20 mouse cellular contexts compared by ENCODE assay signal in the genomic region with DNA sequence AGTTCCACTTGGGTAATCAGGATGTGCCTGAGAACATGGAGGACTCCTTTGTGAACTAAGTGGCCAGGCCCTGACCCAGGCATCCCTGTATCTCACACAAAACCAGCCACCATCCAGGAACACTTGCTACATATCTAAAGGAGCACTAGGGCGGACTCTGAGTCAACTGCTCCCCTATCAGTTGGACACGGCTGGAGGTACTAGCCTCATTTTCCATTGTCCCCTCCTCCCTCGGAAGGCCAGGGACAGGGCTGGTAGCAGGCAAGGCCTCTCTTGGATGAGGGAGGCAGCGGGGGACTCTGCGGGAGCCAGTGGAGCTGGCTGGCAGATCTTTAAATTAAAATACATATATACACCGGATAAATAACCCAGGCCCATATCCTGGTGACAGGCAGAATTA. TPM values are rescaled to one million over a fixed set of nuclear protein-coding genes. Genes with fewer than 3 reads are reported as not detected.
DNase-seq lines count a peak whose midpoint lies in the region; ATAC-seq lines count a peak whose summit lies in the region.
"Had no signal": no experiment of that assay in that cellular context is flagged by ENCODE, and none has a peak within 500 bp of the region (broad histone marks: within the 10 kb centered on the region; RNA-seq: fewer than 3 reads in every experiment).

No protein-coding gene starts in this region.

- 64% methylated on average over 6 of the region's 6 CpGs for WGBS in hindbrain, embryonic 10.5 days
- WGBS in hindbrain, embryonic 14.5 days, result 55% methylated on average over 6 of the region's 6 CpGs
- 34% methylated on average over 6 of the region's 6 CpGs for WGBS in midbrain, embryonic 11.5 days
- 32% methylated on average over 6 of the region's 6 CpGs for WGBS in midbrain, embryonic 16.5 days
- WGBS in liver, embryonic 13.5 days (ENCODE audit: insufficient replicate concordance), result 65% methylated on average over 6 of the region's 6 CpGs
- 33% methylated on average over 6 of the region's 6 CpGs for WGBS in midbrain, embryonic 13.5 days
- WGBS in kidney, embryonic 14.5 days, result 87% methylated on average over 6 of the region's 6 CpGs

- ATAC-seq in hindbrain, embryonic 14.5 days (ENCODE audit: low FRiP score), result no peak
- ATAC-seq in midbrain, embryonic 11.5 days (ENCODE audit: low FRiP score), result no peak
- ATAC-seq in midbrain, embryonic 16.5 days, result no peak
- peak; percentile 68 for ATAC-seq in liver, embryonic 13.5 days (ENCODE audit: low read depth)
- ATAC-seq in midbrain, embryonic 13.5 days, result no peak
- no peak for ATAC-seq in kidney, embryonic 14.5 days (ENCODE audit: low FRiP score, low TSS enrichment)
- ATAC-seq: intestine, embryonic 16.5 days had no signal

- H3K4me3 ChIP-seq in hindbrain, embryonic 10.5 days, result peak overlapping the region; percentile 18; the same call in 1 of the 2 replicates
- H3K4me3 ChIP-seq in hindbrain, embryonic 14.5 days (replicated peaks; ENCODE audit: low read length), result no peak overlapping the region
- no peak overlapping the region for H3K4me3 ChIP-seq in midbrain, embryonic 11.5 days (ENCODE audit: low read depth, low read length)
- H3K4me3 ChIP-seq in midbrain, embryonic 16.5 days (ENCODE audit: low read depth, low read length), result no peak overlapping the region
- no peak overlapping the region for H3K4me3 ChIP-seq in liver, embryonic 13.5 days (replicated peaks)
- H3K4me3 ChIP-seq in midbrain, embryonic 13.5 days (replicated peaks), result no peak overlapping the region
- H3K4me3 ChIP-seq in kidney, embryonic 14.5 days (ENCODE audit: low read length), result no peak overlapping the region
- H3K4me3 ChIP-seq: embryonic facial prominence, embryonic 13.5 days; kidney, embryonic 15.5 days; left cerebral cortex, adult 2 months; megakaryocyte, embryonic 14.5 days; myocyte had no signal

- no peak overlapping the region for H3K9ac ChIP-seq in hindbrain, embryonic 14.5 days
- peak overlapping the region; percentile 59 for H3K9ac ChIP-seq in midbrain, embryonic 11.5 days (ENCODE audit: low read length)
- no peak overlapping the region for H3K9ac ChIP-seq in midbrain, embryonic 16.5 days (ENCODE audit: low read depth, low read length)
- no peak overlapping the region; the same call in 1 of the 2 replicates for H3K9ac ChIP-seq in liver, embryonic 13.5 days
- peak overlapping the region; percentile 42; the same call in 1 of the 2 replicates for H3K9ac ChIP-seq in midbrain, embryonic 13.5 days (replicated peaks)
- no peak overlapping the region for H3K9ac ChIP-seq in kidney, embryonic 14.5 days (ENCODE audit: low read depth, low read length)
- H3K9ac ChIP-seq: embryonic facial prominence, embryonic 13.5 days; kidney, embryonic 15.5 days had no signal

- peaks cover 71% of the 10 kb centered on the region for H3K4me1 ChIP-seq in hindbrain, embryonic 10.5 days (replicated peaks)
- H3K4me1 ChIP-seq in hindbrain, embryonic 14.5 days (replicated peaks; ENCODE audit: control insufficient read depth, insufficient read depth, low read length), result peaks cover 17% of the 10 kb centered on the region
- H3K4me1 ChIP-seq in midbrain, embryonic 11.5 days (ENCODE audit: control insufficient read depth, insufficient read depth, low read length), result peaks cover 65% of the 10 kb centered on the region
- H3K4me1 ChIP-seq in midbrain, embryonic 16.5 days (ENCODE audit: control insufficient read depth, insufficient read depth, low read length), result peaks cover 13% of the 10 kb centered on the region
- peaks cover 29% of the 10 kb centered on the region for H3K4me1 ChIP-seq in liver, embryonic 13.5 days (replicated peaks)
- peaks cover 72% of the 10 kb centered on the region for H3K4me1 ChIP-seq in midbrain, embryonic 13.5 days (replicated peaks)
- H3K4me1 ChIP-seq in kidney, embryonic 14.5 days (ENCODE audit: control insufficient read depth, insufficient read depth, low read length), result peaks cover 16% of the 10 kb centered on the region

- no peaks in the 10 kb centered on the region for H3K9me3 ChIP-seq in hindbrain, embryonic 10.5 days
- no peaks in the 10 kb centered on the region for H3K9me3 ChIP-seq in hindbrain, embryonic 14.5 days (ENCODE audit: control insufficient read depth, low read length)
- no peaks in the 10 kb centered on the region for H3K9me3 ChIP-seq in midbrain, embryonic 11.5 days (ENCODE audit: control insufficient read depth, low read length)
- H3K9me3 ChIP-seq in midbrain, embryonic 16.5 days (replicated peaks; ENCODE audit: control insufficient read depth, low read length, poor library complexity, severe bottlenecking), result no peaks in the 10 kb centered on the region
- no peaks in the 10 kb centered on the region for H3K9me3 ChIP-seq in liver, embryonic 13.5 days (replicated peaks)
- H3K9me3 ChIP-seq in midbrain, embryonic 13.5 days, result no peaks in the 10 kb centered on the region
- no peaks in the 10 kb centered on the region for H3K9me3 ChIP-seq in kidney, embryonic 14.5 days (ENCODE audit: control insufficient read depth, low read length)
- H3K9me3 ChIP-seq: embryonic facial prominence, embryonic 13.5 days; kidney, embryonic 15.5 days; megakaryocyte, embryonic 14.5 days had no signal

- peak overlapping the region; percentile 79 for H3K27ac ChIP-seq in hindbrain, embryonic 10.5 days
- H3K27ac ChIP-seq in hindbrain, embryonic 14.5 days, result no peak overlapping the region
- peak overlapping the region; percentile 93 for H3K27ac ChIP-seq in midbrain, embryonic 11.5 days (ENCODE audit: low read depth, low read length)
- no peak overlapping the region for H3K27ac ChIP-seq in midbrain, embryonic 16.5 days (ENCODE audit: low read length)
- H3K27ac ChIP-seq in liver, embryonic 13.5 days, result no peak overlapping the region
- H3K27ac ChIP-seq in midbrain, embryonic 13.5 days, result peak overlapping the region; percentile 86
- no peak overlapping the region for H3K27ac ChIP-seq in kidney, embryonic 14.5 days (ENCODE audit: low read depth, low read length)
- H3K27ac ChIP-seq: embryonic facial prominence, embryonic 13.5 days; kidney, embryonic 15.5 days; left cerebral cortex, adult 2 months had no signal

- H3K27me3 ChIP-seq in hindbrain, embryonic 10.5 days (ENCODE audit: insufficient read depth, poor library complexity, severe bottlenecking), result peaks cover 49% of the 10 kb centered on the region
- H3K27me3 ChIP-seq in hindbrain, embryonic 14.5 days (ENCODE audit: control insufficient read depth, insufficient read depth, low read length), result no peaks in the 10 kb centered on the region
- peaks cover 4% of the 10 kb centered on the region for H3K27me3 ChIP-seq in midbrain, embryonic 11.5 days (ENCODE audit: control insufficient read depth, insufficient read depth, low read length)
- H3K27me3 ChIP-seq in midbrain, embryonic 16.5 days (ENCODE audit: control insufficient read depth, insufficient read depth, low read depth, low read length), result no peaks in the 10 kb centered on the region
- peaks cover 56% of the 10 kb centered on the region for H3K27me3 ChIP-seq in liver, embryonic 13.5 days
- H3K27me3 ChIP-seq in midbrain, embryonic 13.5 days, result peaks cover 2% of the 10 kb centered on the region; the same call in 1 of the 2 replicates
- H3K27me3 ChIP-seq in kidney, embryonic 14.5 days (ENCODE audit: control insufficient read depth, insufficient read depth, low read length), result peaks cover 27% of the 10 kb centered on the region

- DNase-seq in hindbrain, embryonic 10.5 days (ENCODE audit: low spot score), result no peak
- no peak for DNase-seq in hindbrain, embryonic 14.5 days (ENCODE audit: low spot score)
- DNase-seq in midbrain, embryonic 11.5 days (ENCODE audit: low spot score, missing footprints), result peak; percentile 82
- no peak for DNase-seq in liver, embryonic 13.5 days
- DNase-seq: adrenal gland, adult 2 months; cerebellum, adult 2 months; gastrocnemius, postnatal 14 days; kidney, postnatal 4 days; layer of hippocampus, adult 9-11 months; left cerebral cortex, postnatal 4 days; lung, postnatal 14 days had no signal

- peaks cover 4% of the 10 kb centered on the region for H3K36me3 ChIP-seq in hindbrain, embryonic 10.5 days
- peaks cover 6% of the 10 kb centered on the region for H3K36me3 ChIP-seq in hindbrain, embryonic 14.5 days (replicated peaks; ENCODE audit: control insufficient read depth, insufficient read depth)
- no peaks in the 10 kb centered on the region for H3K36me3 ChIP-seq in midbrain, embryonic 11.5 days (ENCODE audit: control insufficient read depth, insufficient read depth, low read length)
- no peaks in the 10 kb centered on the region for H3K36me3 ChIP-seq in midbrain, embryonic 16.5 days (ENCODE audit: control insufficient read depth, insufficient read depth, low read length)
- H3K36me3 ChIP-seq in liver, embryonic 13.5 days, result no peaks in the 10 kb centered on the region
- H3K36me3 ChIP-seq in midbrain, embryonic 13.5 days, result peaks cover 3% of the 10 kb centered on the region
- peaks cover 3% of the 10 kb centered on the region; the same call in 1 of the 2 replicates for H3K36me3 ChIP-seq in kidney, embryonic 14.5 days (ENCODE audit: control insufficient read depth, insufficient read depth, low read length)

- H3K4me2 ChIP-seq in hindbrain, embryonic 14.5 days (replicated peaks), result no peak overlapping the region
- no peak overlapping the region; the same call in 1 of the 2 replicates for H3K4me2 ChIP-seq in midbrain, embryonic 11.5 days
- H3K4me2 ChIP-seq in midbrain, embryonic 16.5 days (ENCODE audit: low read length), result no peak overlapping the region
- no peak overlapping the region for H3K4me2 ChIP-seq in liver, embryonic 13.5 days
- H3K4me2 ChIP-seq in midbrain, embryonic 13.5 days (replicated peaks), result no peak overlapping the region
- H3K4me2 ChIP-seq in kidney, embryonic 14.5 days (replicated peaks; ENCODE audit: low read depth, low read length), result no peak overlapping the region
- H3K4me2 ChIP-seq: embryonic facial prominence, embryonic 13.5 days; kidney, embryonic 15.5 days had no signal

RNA-seq across cellular contexts. Expression of gene Efna2, which starts 14.7 kb away (rescaled TPM):
- 41.3 and 43.7 TPM in 2 replicates for polyA plus RNA-seq in hindbrain, embryonic 10.5 days (2016; fragmentation: Nextera tagmentation; extraction: Ambion mirVana)
- polyA plus RNA-seq in hindbrain, embryonic 14.5 days (2014; fragmentation: Nextera tagmentation; extraction: Ambion mirVana), result 25.9 and 26.2 TPM in 2 replicates
- polyA plus RNA-seq in midbrain, embryonic 11.5 days (2014; fragmentation: Nextera tagmentation; extraction: Ambion mirVana), result 78.1 and 91.7 TPM in 2 replicates
- 37.3 and 43.3 TPM in 2 replicates for polyA plus RNA-seq in midbrain, embryonic 16.5 days (2015; fragmentation: Nextera tagmentation; extraction: Ambion mirVana)
- 0.98 and 1.1 TPM in 2 replicates for polyA plus RNA-seq in liver, embryonic 13.5 days (2015; fragmentation: Nextera tagmentation; extraction: Ambion mirVana)
- polyA plus RNA-seq in midbrain, embryonic 13.5 days (2015; fragmentation: Nextera tagmentation; extraction: Ambion mirVana), result 34.5 and 41.3 TPM in 2 replicates
- polyA plus RNA-seq in kidney, embryonic 14.5 days (2014; fragmentation: Nextera tagmentation; extraction: Ambion mirVana), result 15.4 and 17.3 TPM in 2 replicates

RNA-seq across cellular contexts. Expression of gene 1600002K03Rik, which starts 21.2 kb away (rescaled TPM):
- 12.9 and 14.4 TPM in 2 replicates for polyA plus RNA-seq in hindbrain, embryonic 10.5 days (2016; fragmentation: Nextera tagmentation; extraction: Ambion mirVana)
- 7.0 and 7.7 TPM in 2 replicates for polyA plus RNA-seq in hindbrain, embryonic 14.5 days (2014; fragmentation: Nextera tagmentation; extraction: Ambion mirVana)
- polyA plus RNA-seq in midbrain, embryonic 11.5 days (2014; fragmentation: Nextera tagmentation; extraction: Ambion mirVana), result 8.0 and 8.7 TPM in 2 replicates
- polyA plus RNA-seq in midbrain, embryonic 16.5 days (2015; fragmentation: Nextera tagmentation; extraction: Ambion mirVana), result 11.0 and 11.4 TPM in 2 replicates
- polyA plus RNA-seq in liver, embryonic 13.5 days (2015; fragmentation: Nextera tagmentation; extraction: Ambion mirVana), result 14.8 and 15.1 TPM in 2 replicates
- 11.9 and 14.5 TPM in 2 replicates for polyA plus RNA-seq in midbrain, embryonic 13.5 days (2015; fragmentation: Nextera tagmentation; extraction: Ambion mirVana)
- polyA plus RNA-seq in kidney, embryonic 14.5 days (2014; fragmentation: Nextera tagmentation; extraction: Ambion mirVana), result 10.3 and 12.1 TPM in 2 replicates

RNA-seq across cellular contexts. Expression of gene Cirbp, which starts 28.2 kb away (rescaled TPM):
- polyA plus RNA-seq in hindbrain, embryonic 10.5 days (2016; fragmentation: Nextera tagmentation; extraction: Ambion mirVana), result 95.3 and 153 TPM in 2 replicates
- 203 and 252 TPM in 2 replicates for polyA plus RNA-seq in hindbrain, embryonic 14.5 days (2014; fragmentation: Nextera tagmentation; extraction: Ambion mirVana)
- polyA plus RNA-seq in midbrain, embryonic 11.5 days (2014; fragmentation: Nextera tagmentation; extraction: Ambion mirVana), result 81.5 and 87.1 TPM in 2 replicates
- polyA plus RNA-seq in midbrain, embryonic 16.5 days (2015; fragmentation: Nextera tagmentation; extraction: Ambion mirVana), result 380 and 398 TPM in 2 replicates
- 19.5 and 21.9 TPM in 2 replicates for polyA plus RNA-seq in liver, embryonic 13.5 days (2015; fragmentation: Nextera tagmentation; extraction: Ambion mirVana)
- polyA plus RNA-seq in midbrain, embryonic 13.5 days (2015; fragmentation: Nextera tagmentation; extraction: Ambion mirVana), result 354 and 412 TPM in 2 replicates
- 80.0 and 104 TPM in 2 replicates for polyA plus RNA-seq in kidney, embryonic 14.5 days (2014; fragmentation: Nextera tagmentation; extraction: Ambion mirVana)

RNA-seq across cellular contexts. Expression of gene Mum1, which starts 32.3 kb away (rescaled TPM):
- 63.6 and 102 TPM in 2 replicates for polyA plus RNA-seq in hindbrain, embryonic 10.5 days (2016; fragmentation: Nextera tagmentation; extraction: Ambion mirVana)
- polyA plus RNA-seq in hindbrain, embryonic 14.5 days (2014; fragmentation: Nextera tagmentation; extraction: Ambion mirVana), result 29.0 and 32.9 TPM in 2 replicates
- 134 and 142 TPM in 2 replicates for polyA plus RNA-seq in midbrain, embryonic 11.5 days (2014; fragmentation: Nextera tagmentation; extraction: Ambion mirVana)
- 47.8 and 51.1 TPM in 2 replicates for polyA plus RNA-seq in midbrain, embryonic 16.5 days (2015; fragmentation: Nextera tagmentation; extraction: Ambion mirVana)
- polyA plus RNA-seq in liver, embryonic 13.5 days (2015; fragmentation: Nextera tagmentation; extraction: Ambion mirVana), result 26.1 and 26.5 TPM in 2 replicates
- 91.4 and 98.4 TPM in 2 replicates for polyA plus RNA-seq in midbrain, embryonic 13.5 days (2015; fragmentation: Nextera tagmentation; extraction: Ambion mirVana)
- polyA plus RNA-seq in kidney, embryonic 14.5 days (2014; fragmentation: Nextera tagmentation; extraction: Ambion mirVana), result 64.4 and 65.1 TPM in 2 replicates

RNA-seq across cellular contexts. Expression of gene Midn, which starts 45.9 kb away (rescaled TPM):
- 22.3 and 24.6 TPM in 2 replicates for polyA plus RNA-seq in hindbrain, embryonic 10.5 days (2016; fragmentation: Nextera tagmentation; extraction: Ambion mirVana)
- 44.1 and 54.4 TPM in 2 replicates for polyA plus RNA-seq in hindbrain, embryonic 14.5 days (2014; fragmentation: Nextera tagmentation; extraction: Ambion mirVana)
- polyA plus RNA-seq in midbrain, embryonic 11.5 days (2014; fragmentation: Nextera tagmentation; extraction: Ambion mirVana), result 66.0 and 71.3 TPM in 2 replicates
- polyA plus RNA-seq in midbrain, embryonic 16.5 days (2015; fragmentation: Nextera tagmentation; extraction: Ambion mirVana), result 15.5 and 21.1 TPM in 2 replicates
- 3.0 and 3.3 TPM in 2 replicates for polyA plus RNA-seq in liver, embryonic 13.5 days (2015; fragmentation: Nextera tagmentation; extraction: Ambion mirVana)
- 35.9 and 40.6 TPM in 2 replicates for polyA plus RNA-seq in midbrain, embryonic 13.5 days (2015; fragmentation: Nextera tagmentation; extraction: Ambion mirVana)
- 42.3 and 46.2 TPM in 2 replicates for polyA plus RNA-seq in kidney, embryonic 14.5 days (2014; fragmentation: Nextera tagmentation; extraction: Ambion mirVana)

Comparison
In these comparisons a context has a peak if more than half of its experiments do, and no peak if none do; other contexts are left out.
1. H3K27ac ChIP-seq: peak in hindbrain, embryonic 10.5 days (single experiment), midbrain, embryonic 11.5 days (single experiment) and midbrain, embryonic 13.5 days (single experiment); none in hindbrain, embryonic 14.5 days (single experiment), midbrain, embryonic 16.5 days (single experiment), liver, embryonic 13.5 days (single experiment) and kidney, embryonic 14.5 days (single experiment).
2. H3K9ac ChIP-seq: peak in midbrain, embryonic 11.5 days (single experiment) and midbrain, embryonic 13.5 days (single experiment); none in hindbrain, embryonic 14.5 days (single experiment), midbrain, embryonic 16.5 days (single experiment), liver, embryonic 13.5 days (single experiment) and kidney, embryonic 14.5 days (single experiment).